In the genomic region with DNA sequence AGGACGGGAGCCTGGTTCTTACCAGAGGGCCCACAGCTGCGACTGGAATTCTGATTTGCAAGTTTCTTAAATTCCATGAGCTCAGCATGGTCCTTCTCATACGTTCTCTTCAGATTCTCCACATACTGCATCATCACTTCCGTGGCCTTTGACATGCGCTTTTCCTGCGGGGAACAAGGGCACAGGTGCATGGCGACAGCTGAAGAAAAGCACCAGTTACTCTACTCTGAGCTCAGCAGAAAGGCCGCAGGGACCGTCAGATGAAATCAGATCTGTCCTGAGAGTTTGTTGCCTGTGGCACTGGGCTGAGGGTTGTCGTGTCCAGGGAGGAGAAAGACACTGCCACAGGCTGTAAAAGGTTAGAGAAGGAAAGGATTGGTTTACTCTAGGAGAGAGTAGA, we compare ENCODE assay signal across 1 mouse cellular context. TPM values are rescaled to one million over a fixed set of nuclear protein-coding genes. Genes with fewer than 3 reads are reported as not detected.
"Had no signal": no experiment of that assay in that cellular context is flagged by ENCODE, and none has a peak within 500 bp of the region (broad histone marks: within the 10 kb centered on the region; RNA-seq: fewer than 3 reads in every experiment).

No protein-coding gene starts in this region.

RNA-seq across cellular contexts. Expression of a gene that starts 32.7 kb away (rescaled TPM):
- polyA plus RNA-seq: inflammation-experienced regulatory T-cells, adult 6 months had no signal
